Mouse (Mus musculus) hindbrain, embryonic 13.5 days (tissue): ENCODE measurements around the gene Tbc1d22b. TPM values are rescaled to one million over a fixed set of nuclear protein-coding genes. Genes with fewer than 3 reads are reported as not detected.

ENCODE experiments used
- ATAC-seq: fragments of 200-750 bp; cut with Nextera tagmentation; 2 replicates; pipeline ENCODE4 v1.8.0; 2017; ENCODE audit warnings: moderate TSS enrichment; ENCODE audit not compliant: low FRiP score
- H3K27ac ChIP-seq: fragments of 300-500 bp; sonication (generic); 2 replicates; pipeline ENCODE4 v1.5.1; 2015; ENCODE audit warnings: inconsistent platforms, mild to moderate bottlenecking, moderate library complexity
- H3K27me3 ChIP-seq: fragments of 300-500 bp; sonication (generic); 2 replicates; pipeline ENCODE4 v1.6.1; 2015; ENCODE audit warnings: mild to moderate bottlenecking, inconsistent platforms
- H3K36me3 ChIP-seq: fragments of 300-500 bp; sonication (generic); 2 replicates; pipeline ENCODE4 v1.6.1; 2015; ENCODE audit warnings: mild to moderate bottlenecking, inconsistent platforms
- H3K4me1 ChIP-seq: fragments of 300-500 bp; sonication (generic); replicated peaks from 2 replicates; pipeline ENCODE4 v1.6.1; 2015; ENCODE audit warnings: inconsistent platforms
- H3K4me2 ChIP-seq: fragments of 300-500 bp; sonication (generic); 2 replicates; pipeline ENCODE4 v1.6.1; 2015; ENCODE audit warnings: inconsistent platforms, mild to moderate bottlenecking, moderate library complexity
- H3K4me3 ChIP-seq: fragments of 300-500 bp; sonication (generic); 2 replicates; pipeline ENCODE4 v1.5.1; 2015; ENCODE audit warnings: mild to moderate bottlenecking, inconsistent platforms
- H3K9ac ChIP-seq: fragments of 300-500 bp; sonication (generic); 2 replicates; pipeline ENCODE4 v1.6.1; 2015; ENCODE audit warnings: mild to moderate bottlenecking, inconsistent platforms
- H3K9me3 ChIP-seq: fragments of 300-500 bp; sonication (generic); 2 replicates; pipeline ENCODE4 v1.6.1; 2016; ENCODE audit warnings: inconsistent platforms
- WGBS: fragments of 180-500 bp; shearing (Covaris S2); methylation state at CpG from one replicate; pipeline ENCODE4 v1.1.7; 2015; 5-methylcytosine and 5-hydroxymethylcytosine counted together
- microRNA-seq: library from miRNA; unstranded; fragments of <30 nt; microRNA quantifications from one replicate; pipeline ENCODE4, GENCODE M21; 2016
- polyA plus RNA-seq: library from polyadenylated mRNA; unstranded; fragments of >200 nt; fragmentation: Nextera tagmentation; extraction: Ambion mirVana; gene quantifications from 2 replicates; pipeline ENCODE4 v1.2.1, GENCODE M21; 2015

The Tbc1d22b gene
- polyA plus RNA-seq, 1 experiment from 2014 or later, result 22.1 TPM

- no peak overlapping the region for H3K4me2 ChIP-seq
- H3K27ac ChIP-seq, result no peak overlapping the region
- H3K36me3 ChIP-seq, result peaks cover 93% of the 10 kb centered on the region
- 75% methylated on average over 5 of the region's 5 CpGs for WGBS
- no peaks in the 10 kb centered on the region for H3K4me1 ChIP-seq
- H3K9me3 ChIP-seq, result no peaks in the 10 kb centered on the region
- no peak overlapping the region for H3K9ac ChIP-seq
- H3K27me3 ChIP-seq, result no peaks in the 10 kb centered on the region
- H3K4me3 ChIP-seq, result no peak overlapping the region
- no peak for ATAC-seq
Measured at GRCm38 (mm10) chr17:29636118-29636517, 86.5 kb downstream of the Tbc1d22b start.

- H3K4me1 ChIP-seq, result no peaks in the 10 kb centered on the region
- no peak overlapping the region for H3K4me2 ChIP-seq
- no peak overlapping the region for H3K9ac ChIP-seq
- no peak overlapping the region for H3K4me3 ChIP-seq
- H3K9me3 ChIP-seq, result no peaks in the 10 kb centered on the region
- 98% methylated on average over 4 of the region's 4 CpGs for WGBS
- H3K36me3 ChIP-seq, result peaks cover 95% of the 10 kb centered on the region
- H3K27me3 ChIP-seq, result no peaks in the 10 kb centered on the region
- ATAC-seq, result no peak
- no peak overlapping the region for H3K27ac ChIP-seq
Measured at GRCm38 (mm10) chr17:29637377-29637776, 87.8 kb downstream of the Tbc1d22b start.

- H3K27me3 ChIP-seq, result no peaks in the 10 kb centered on the region
- 88% methylated on average over 8 of the region's 8 CpGs for WGBS
- H3K4me1 ChIP-seq, result no peaks in the 10 kb centered on the region
- H3K36me3 ChIP-seq, result peaks cover 96% of the 10 kb centered on the region
- no peak overlapping the region for H3K9ac ChIP-seq
- H3K4me3 ChIP-seq, result no peak overlapping the region
- no peak overlapping the region for H3K4me2 ChIP-seq
- ATAC-seq, result no peak
- no peaks in the 10 kb centered on the region for H3K9me3 ChIP-seq
- H3K27ac ChIP-seq, result no peak overlapping the region
Measured at GRCm38 (mm10) chr17:29637895-29638294, 88.3 kb downstream of the Tbc1d22b start.

GRCm38 (mm10) chr17:29640971-29641370 is 91.4 kb downstream of the Tbc1d22b start:
- Histone ChIP-seq H3K36me3 (peaks cover 76% of the 10 kb centered on the region), H3K9me3 (no peaks in the 10 kb centered on the region), H3K27ac (no peak overlapping the region), H3K4me3 (no peak overlapping the region), H3K27me3 (no peaks in the 10 kb centered on the region), H3K4me1 (peaks cover 4% of the 10 kb centered on the region; the same call in 1 of the 2 replicates), H3K9ac (no peak overlapping the region), H3K4me2 (no peak overlapping the region)
- ATAC-seq, result no peak
- 96% methylated on average over 11 of the region's 11 CpGs for WGBS

GRCm38 (mm10) chr17:29642219-29642618 is 92.6 kb downstream of the Tbc1d22b start:
- WGBS, result 63% methylated on average over 3 of the region's 3 CpGs
- no peaks in the 10 kb centered on the region for H3K9me3 ChIP-seq
- no peak overlapping the region for H3K27ac ChIP-seq
- peaks cover 72% of the 10 kb centered on the region for H3K36me3 ChIP-seq
- H3K4me3 ChIP-seq, result no peak overlapping the region
- H3K9ac ChIP-seq, result no peak overlapping the region
- no peak for ATAC-seq
- no peak overlapping the region for H3K4me2 ChIP-seq
- H3K4me1 ChIP-seq, result peaks cover 4% of the 10 kb centered on the region; the same call in 1 of the 2 replicates
- H3K27me3 ChIP-seq, result no peaks in the 10 kb centered on the region

Small RNA genes within 50 kb of the gene (microRNA-seq; reads per million reads assigned to microRNA genes)
- gene Mir7667, result not detected

Other genes with a start within 250 kb of the Tbc1d22b start
- 1.3 and 2.0 TPM in 2 replicates for gene Pi16, start 232.1 kb upstream of the Tbc1d22b start, polyA plus RNA-seq
- 423 TPM in 2 replicates for gene Mtch1, start 201.9 kb upstream of the Tbc1d22b start, polyA plus RNA-seq
- 3.8 and 5.3 TPM in 2 replicates for gene Fgd2, start 188.9 kb upstream of the Tbc1d22b start, polyA plus RNA-seq
- 12.7 and 13.8 TPM in 2 replicates for gene Pim1, start 59.0 kb upstream of the Tbc1d22b start, polyA plus RNA-seq
- gene Gm17657, start 147 bp upstream of the Tbc1d22b start, polyA plus RNA-seq, result not detected in 2 replicates
- gene Tmem217, start 2.6 kb downstream of the Tbc1d22b start, polyA plus RNA-seq, result 1.6 and 1.8 TPM in 2 replicates
- 79.2 and 83.4 TPM in 2 replicates for gene Rnf8, start 65.0 kb downstream of the Tbc1d22b start, polyA plus RNA-seq
- gene Gm28043, start 65.1 kb downstream of the Tbc1d22b start, polyA plus RNA-seq, result 2.9 and 3.8 TPM in 2 replicates
- gene Cmtr1, start 110.8 kb downstream of the Tbc1d22b start, polyA plus RNA-seq, result 132 and 139 TPM in 2 replicates
- gene Ccdc167, start 167.3 kb downstream of the Tbc1d22b start, polyA plus RNA-seq, result 10.7 and 13.4 TPM in 2 replicates